Mouse (Mus musculus): ENCODE measurements around the gene Bmp5. TPM values are rescaled to one million over a fixed set of nuclear protein-coding genes. Genes with fewer than 3 reads are reported as not detected.

Bmp5 gene
- total and polyA plus RNA-seq, 3 experiments = not detected

GRCm38 (mm10) chr9:75927196-75927880, 152.2 kb downstream of the Bmp5 start:
- no peak for DNase-seq (ENCODE audit: low read depth, low spot score)
- H3K27ac ChIP-seq (ENCODE audit: control insufficient read depth, low read depth, low read length) = no peak overlapping the region
- H3K9me3 ChIP-seq (replicated peaks; ENCODE audit: insufficient read depth, low read length) = no peaks in the 10 kb centered on the region
- TF ChIP-seq TAL1 (IDR thresholded peaks at IDR 0.05; ENCODE audit: low read length) = no peak
- no peak for TF ChIP-seq MAFK (IDR thresholded peaks at IDR 0.05; ENCODE audit: borderline replicate concordance, low read depth, low read length)
- no peak for TF ChIP-seq BHLHE40 (IDR thresholded peaks at IDR 0.05; ENCODE audit: borderline replicate concordance, low read depth, low read length)
- TF ChIP-seq ETS1 (IDR thresholded peaks at IDR 0.05; ENCODE audit: low read depth, low read length) = no peak
- TF ChIP-seq UBTF (IDR thresholded peaks at IDR 0.05; ENCODE audit: borderline replicate concordance, insufficient read depth, low read depth, low read length) = no peak
- TF ChIP-seq MYB (IDR thresholded peaks at IDR 0.05; ENCODE audit: low read depth, low read length) = no peak
- TF ChIP-seq TBP (IDR thresholded peaks at IDR 0.05; ENCODE audit: low read depth, low read length) = no peak
- TF ChIP-seq KAT2A (conservative IDR thresholded peaks at IDR 0.05; ENCODE audit: low read depth, low read length) = no peak
- TF ChIP-seq ZMIZ1 (IDR thresholded peaks at IDR 0.05; ENCODE audit: low read depth, low read length) = no peak
- TF ChIP-seq ELF1 (IDR thresholded peaks at IDR 0.05; ENCODE audit: low read depth, low read length) = no peak
- no peak overlapping the region for H3K4me3 ChIP-seq (ENCODE audit: control insufficient read depth in 1 of 2, insufficient read depth in 1 of 2, low read depth in 2 of 2, low read length in 2 of 2)
- H3K79me2 ChIP-seq (ENCODE audit: control insufficient read depth, insufficient read depth, low read length, poor library complexity) = no peaks in the 10 kb centered on the region
- H3K36me3 ChIP-seq (ENCODE audit: control insufficient read depth in 1 of 2, insufficient read depth in 2 of 2, low read length in 2 of 2) = no peaks in the 10 kb centered on the region
- no peaks in the 10 kb centered on the region for H3K4me1 ChIP-seq (ENCODE audit: control insufficient read depth in 1 of 2, insufficient read depth in 2 of 2, low read length in 2 of 2)
- H3K27me3 ChIP-seq (ENCODE audit: control insufficient read depth in 1 of 2, insufficient read depth in 2 of 2, low read length in 2 of 2) = peaks cover 0 to 5% of the 10 kb centered on the region in 2 experiments; a peak in 3 of 4 replicates
- no peak overlapping the region for H3K9ac ChIP-seq (ENCODE audit: control insufficient read depth, low read depth, low read length, poor library complexity, severe bottlenecking)

DNA sequence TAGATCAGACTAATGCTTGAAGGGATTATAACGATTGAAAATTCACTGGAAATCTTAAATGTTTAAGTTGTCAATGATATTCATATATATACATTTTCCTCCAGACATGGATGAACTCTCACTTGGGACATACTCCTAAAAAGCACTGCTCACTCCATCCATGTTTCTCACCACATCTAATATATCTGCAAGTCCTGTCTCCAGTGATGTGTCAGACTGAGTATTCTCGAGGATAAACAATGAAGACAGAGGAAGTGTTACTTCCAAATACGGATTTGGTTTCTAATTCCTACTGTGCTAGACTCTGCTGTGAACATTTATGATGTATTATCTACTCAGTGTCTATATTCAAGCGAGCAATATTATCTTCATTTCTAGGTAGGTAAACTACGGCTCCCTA, 152.9 kb downstream of the Bmp5 start:
- Histone ChIP-seq H3K27ac (ENCODE audit: control insufficient read depth, low read depth, low read length) (no peak overlapping the region), H3K9ac (ENCODE audit: control insufficient read depth, low read depth, low read length, poor library complexity, severe bottlenecking) (no peak overlapping the region), H3K9me3 (replicated peaks; ENCODE audit: insufficient read depth, low read length) (no peaks in the 10 kb centered on the region), H3K79me2 (ENCODE audit: control insufficient read depth, insufficient read depth, low read length, poor library complexity) (no peaks in the 10 kb centered on the region), H3K36me3 (ENCODE audit: control insufficient read depth in 1 of 2, insufficient read depth in 2 of 2, low read length in 2 of 2) (no peaks in the 10 kb centered on the region), H3K4me3 (ENCODE audit: control insufficient read depth in 1 of 2, insufficient read depth in 1 of 2, low read depth in 2 of 2, low read length in 2 of 2) (no peak overlapping the region), H3K4me1 (ENCODE audit: control insufficient read depth in 1 of 2, insufficient read depth in 2 of 2, low read length in 2 of 2) (no peaks in the 10 kb centered on the region), H3K27me3 (ENCODE audit: control insufficient read depth in 1 of 2, insufficient read depth in 2 of 2, low read length in 2 of 2) (peaks cover 0 to 5% of the 10 kb centered on the region in 2 experiments; a peak in 3 of 4 replicates)
- DNase-seq (ENCODE audit: low read depth, low spot score) = no peak
- TF ChIP-seq POLR2AphosphoS5 (IDR thresholded peaks at IDR 0.05; ENCODE audit: borderline replicate concordance, low read depth, low read length) = no peak

DNA sequence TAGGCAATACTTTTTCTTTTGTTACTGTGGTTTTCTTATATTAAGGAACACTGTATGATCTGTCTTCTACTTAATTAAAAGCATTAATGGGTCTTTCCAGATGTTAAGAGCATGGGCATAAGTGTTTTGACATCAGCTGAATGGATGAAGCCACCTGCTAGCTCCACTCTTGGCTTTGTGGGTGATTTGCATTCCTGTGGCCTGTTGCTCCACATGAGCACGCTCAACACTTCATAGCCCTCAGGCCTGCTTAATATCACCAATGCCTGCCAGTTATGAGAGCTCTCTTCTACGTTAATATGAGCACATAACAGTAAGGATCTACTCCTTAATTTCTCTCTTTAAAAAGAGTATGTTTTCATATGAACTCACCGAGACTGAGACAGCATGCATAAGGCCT, 169.5 kb downstream of the Bmp5 start:
- Histone ChIP-seq H3K27ac (ENCODE audit: control insufficient read depth, low read depth, low read length) (no peak overlapping the region), H3K9ac (ENCODE audit: control insufficient read depth, low read depth, low read length, poor library complexity, severe bottlenecking) (no peak overlapping the region), H3K4me1 (ENCODE audit: control insufficient read depth in 1 of 2, insufficient read depth in 2 of 2, low read length in 2 of 2) (no peaks in the 10 kb centered on the region), H3K9me3 (replicated peaks; ENCODE audit: insufficient read depth, low read length) (no peaks in the 10 kb centered on the region), H3K79me2 (ENCODE audit: control insufficient read depth, insufficient read depth, low read length, poor library complexity) (no peaks in the 10 kb centered on the region), H3K36me3 (ENCODE audit: control insufficient read depth in 1 of 2, insufficient read depth in 2 of 2, low read length in 2 of 2) (no peaks in the 10 kb centered on the region), H3K27me3 (ENCODE audit: control insufficient read depth in 1 of 2, insufficient read depth in 2 of 2, low read length in 2 of 2) (peaks cover 0 to 2% of the 10 kb centered on the region in 2 experiments; a peak in 3 of 4 replicates), H3K4me3 (ENCODE audit: control insufficient read depth in 1 of 2, insufficient read depth in 1 of 2, low read depth in 2 of 2, low read length in 2 of 2) (no peak overlapping the region)
- TF ChIP-seq UBTF (IDR thresholded peaks at IDR 0.05; ENCODE audit: borderline replicate concordance, insufficient read depth, low read depth, low read length) (no peak), ZKSCAN1 (IDR thresholded peaks at IDR 0.05; ENCODE audit: low read depth, low read length) (no peak), MAFK (IDR thresholded peaks at IDR 0.05; ENCODE audit: borderline replicate concordance, low read depth, low read length) (no peak)
- DNase-seq (ENCODE audit: low read depth, low spot score) = no peak

Other genes starting within 250 kb of the Bmp5 start
- gene Tmod3, start 215.7 kb upstream of the Bmp5 start, total RNA-seq (2012; rRNA removed) = 29.9 and 34.2 TPM in 2 replicates
- gene Tmod3, start 215.7 kb upstream of the Bmp5 start, polyA plus RNA-seq (2012; ENCODE audit: insufficient read depth in 1 of 2, insufficient read length in 2 of 2, low read depth in 1 of 2, low replicate concordance in 2 of 2, missing spikeins in 1 of 2) = 10 to 100 TPM in 1 of 2 experiments, not detected in 1; 46.4 TPM
- gene Tmod2, start 164.0 kb upstream of the Bmp5 start, total RNA-seq (2012; rRNA removed) = not detected in 2 replicates
- not detected for gene Tmod2, start 164.0 kb upstream of the Bmp5 start, polyA plus RNA-seq (2012; ENCODE audit: insufficient read depth in 1 of 2, insufficient read length in 2 of 2, low read depth in 1 of 2, low replicate concordance in 2 of 2, missing spikeins in 1 of 2)
- gene Lysmd2, start 149.6 kb upstream of the Bmp5 start, total RNA-seq (2012; rRNA removed) = not detected in 2 replicates
- not detected for gene Lysmd2, start 149.6 kb upstream of the Bmp5 start, polyA plus RNA-seq (2012; ENCODE audit: insufficient read depth in 1 of 2, insufficient read length in 2 of 2, low read depth in 1 of 2, low replicate concordance in 2 of 2, missing spikeins in 1 of 2)
- not detected in 2 replicates for gene Scg3, start 91.3 kb upstream of the Bmp5 start, total RNA-seq (2012; rRNA removed)
- not detected for gene Scg3, start 91.3 kb upstream of the Bmp5 start, polyA plus RNA-seq (2012; ENCODE audit: insufficient read depth in 1 of 2, insufficient read length in 2 of 2, low read depth in 1 of 2, low replicate concordance in 2 of 2, missing spikeins in 1 of 2)
- gene Hmgcll1, start 239.5 kb downstream of the Bmp5 start, total RNA-seq (2012; rRNA removed) = not detected in 2 replicates
- not detected for gene Hmgcll1, start 239.5 kb downstream of the Bmp5 start, polyA plus RNA-seq (2012; ENCODE audit: insufficient read depth in 1 of 2, insufficient read length in 2 of 2, low read depth in 1 of 2, low replicate concordance in 2 of 2, missing spikeins in 1 of 2)

Data from MEL (cell line).